Mouse (Mus musculus) T-cell, adult 66 days (primary cell): ENCODE results near the gene Cisd1. TPM values are rescaled to one million over a fixed set of nuclear protein-coding genes. Genes with fewer than 3 reads are reported as not detected.

ENCODE experiments used
- total RNA-seq, 2 experiments: library from RNA; stranded (reverse); gene quantifications; 3 replicates in 1 of 2; 4 replicates in 1 of 2; pipeline ENCODE4 v1.2.4; 2023

Gene Cisd1
- total RNA-seq: 10 to 100 TPM in 1 of 2 experiments, 1 to 10 TPM in 1; 9.0 to 12.9 TPM

GRCm38 (mm10) chr10:71344579-71345143 lies at the start of gene Cisd1:
TSS of gene Cisd1 (minus strand) at chr10:71344954.

GRCm38 (mm10) chr10:71347509-71347949 lies 2.8 kb upstream of the Cisd1 start, which contains the start of gene Ipmk:
TSS of gene Ipmk (plus strand) at chr10:71347763.

GRCm38 (mm10) chr10:71285126-71285580 lies 59.6 kb downstream of the Cisd1 start, which contains the start of gene Ube2d1:
TSS of gene Ube2d1 (minus strand) at chr10:71285262.

Other genes starting within 250 kb of the Cisd1 start
- under 1 TPM in 1 of 2 experiments, not detected in 1; 0.21 TPM for gene Bicc1, start 185.3 kb downstream of the Cisd1 start, total RNA-seq
- gene Tfam, start 106.7 kb downstream of the Cisd1 start, total RNA-seq: 10 to 100 TPM; 59.0 to 73.2 TPM
- gene Ube2d1, start 59.7 kb downstream of the Cisd1 start, total RNA-seq: 10 to 100 TPM; 43.2 to 53.1 TPM
- 10 to 100 TPM; 26.0 to 28.3 TPM for gene Ipmk, start 2.8 kb upstream of the Cisd1 start, total RNA-seq